Mouse (Mus musculus): ENCODE data around the gene Col13a1.
A peak's percentile ranks its signal among the peaks of the same experiment; 100 is the strongest.

The Col13a1 gene

DNA sequence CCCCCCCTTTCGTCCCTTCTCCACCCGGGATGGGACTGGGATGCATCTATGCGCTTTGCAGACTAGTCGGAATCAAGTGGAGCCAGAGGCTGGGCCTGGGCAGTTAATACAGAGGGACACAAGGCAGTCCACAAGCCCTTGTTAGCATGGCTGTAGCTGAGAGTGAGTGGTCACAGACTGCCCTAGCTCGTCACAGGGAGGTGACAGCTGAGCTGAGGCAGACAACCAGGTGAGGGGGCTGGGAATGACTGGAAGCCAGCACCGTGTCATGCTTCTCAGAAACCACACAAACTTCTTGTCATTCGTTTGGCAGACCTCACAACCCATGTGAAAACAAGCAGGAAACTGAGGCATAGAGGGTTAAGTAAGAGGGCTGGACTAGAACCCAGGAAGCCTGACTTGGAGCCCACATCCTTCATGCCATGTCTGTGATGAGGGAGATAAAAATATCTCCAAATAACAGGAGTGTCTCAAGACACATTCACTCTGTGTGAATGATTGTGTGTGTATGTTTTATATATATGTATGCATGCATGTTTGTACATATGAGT is 10.8 kb downstream of the Col13a1 start:
- no peak for DNase-seq (ENCODE audit: low read depth, low spot score)

DNA sequence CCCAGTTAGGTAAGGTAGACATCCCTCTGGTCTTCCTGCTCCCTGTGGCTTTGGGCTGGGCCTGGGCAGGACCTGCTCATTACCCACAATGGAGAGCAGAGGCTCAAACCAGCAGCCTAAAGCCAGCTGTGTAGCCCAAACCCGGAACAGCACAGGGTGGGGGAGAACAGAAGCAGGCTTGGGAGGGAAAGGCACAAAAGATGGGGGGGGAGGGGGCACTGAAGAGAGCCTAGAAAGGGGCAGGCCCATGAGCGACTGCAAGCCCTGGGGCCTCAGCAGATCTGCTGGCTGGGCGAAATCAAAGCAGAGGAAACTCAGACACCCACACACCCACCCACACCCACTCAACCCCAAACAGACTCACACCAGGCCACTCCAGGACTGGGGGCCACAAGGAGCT is 11.7 kb downstream of the Col13a1 start:
- peak; percentile 36 for DNase-seq (ENCODE audit: low read depth, low spot score)

DNA sequence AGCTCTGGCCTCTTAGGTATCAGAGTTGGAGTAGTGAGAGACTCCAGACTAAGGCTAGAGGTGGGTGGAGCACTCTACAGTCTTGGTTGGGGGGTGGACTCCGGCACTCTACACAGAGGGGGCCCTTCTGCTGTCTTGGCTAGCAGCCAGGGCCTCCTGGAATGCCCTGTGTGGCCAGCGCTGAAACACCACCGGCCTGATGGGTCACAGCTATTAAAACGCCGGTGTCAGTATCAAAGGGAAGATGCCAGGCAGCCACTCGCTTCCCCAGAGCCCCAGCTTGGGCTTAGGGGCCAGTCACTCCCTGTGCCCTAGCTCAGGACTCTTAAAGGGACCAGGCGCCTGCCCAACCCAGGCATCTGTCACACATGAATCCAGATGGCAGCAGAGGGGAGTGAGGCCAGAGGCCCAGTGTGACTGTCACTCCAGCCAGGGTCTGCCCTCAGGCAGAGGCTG is 13.5 kb downstream of the Col13a1 start:
- DNase-seq (ENCODE audit: low read depth, low spot score) = no peak

- no peak for DNase-seq (ENCODE audit: low read depth, low spot score)
These were observed 22.2 kb downstream of the Col13a1 start for GRCm38 (mm10) chr10:61956718-61957117.

- DNase-seq (ENCODE audit: low read depth, low spot score) = no peak
These were observed 25.0 kb downstream of the Col13a1 start for GRCm38 (mm10) chr10:61953916-61954315.

DNA sequence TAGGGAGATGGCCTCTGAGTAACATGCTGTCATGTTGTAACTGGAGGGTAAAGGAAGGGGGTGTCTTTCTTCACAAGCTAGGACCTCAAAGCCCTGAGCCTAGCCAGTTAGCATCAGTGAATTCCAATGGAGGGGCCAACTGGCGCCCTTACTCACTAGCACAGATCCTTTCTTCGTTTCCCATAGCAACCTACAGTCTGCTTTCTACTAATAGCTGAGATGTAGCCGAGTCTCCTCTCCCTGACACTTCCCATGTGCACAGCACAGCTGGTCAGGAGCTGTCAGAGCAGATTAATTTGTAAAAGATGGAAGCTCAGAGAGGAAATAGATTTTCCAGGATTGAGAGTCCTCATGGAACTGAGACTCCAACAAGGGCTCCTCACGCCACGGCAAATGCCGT is 29.4 kb downstream of the Col13a1 start:
- DNase-seq (ENCODE audit: low read depth, low spot score) = no peak

DNA sequence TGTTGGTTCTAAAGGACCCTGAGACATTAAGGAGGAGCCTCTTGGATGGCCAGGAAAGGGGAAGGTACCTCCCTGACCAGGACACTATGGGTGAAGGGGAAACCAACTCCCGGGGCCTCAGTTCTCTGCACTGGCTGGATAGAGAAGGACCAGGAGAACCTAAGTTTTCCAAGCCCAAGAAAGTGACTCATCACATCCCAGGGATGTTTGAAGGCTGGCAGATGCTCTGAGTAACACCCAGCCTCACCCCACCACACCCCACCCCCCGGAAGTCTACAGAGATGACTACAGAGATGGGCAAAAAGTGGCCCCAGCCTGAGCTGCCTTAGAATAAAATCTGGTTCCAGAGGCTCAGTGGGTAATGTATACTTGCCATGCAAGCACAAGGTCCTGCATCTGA is 34.5 kb downstream of the Col13a1 start:
- no peak for DNase-seq (ENCODE audit: low read depth, low spot score)

GRCm38 (mm10) chr10:61943480-61943879 is 35.4 kb downstream of the Col13a1 start:
- no peak for DNase-seq (ENCODE audit: low read depth, low spot score)

- DNase-seq (ENCODE audit: low read depth, low spot score) = no peak
These were observed 36.2 kb downstream of the Col13a1 start for GRCm38 (mm10) chr10:61942719-61943118.

DNA sequence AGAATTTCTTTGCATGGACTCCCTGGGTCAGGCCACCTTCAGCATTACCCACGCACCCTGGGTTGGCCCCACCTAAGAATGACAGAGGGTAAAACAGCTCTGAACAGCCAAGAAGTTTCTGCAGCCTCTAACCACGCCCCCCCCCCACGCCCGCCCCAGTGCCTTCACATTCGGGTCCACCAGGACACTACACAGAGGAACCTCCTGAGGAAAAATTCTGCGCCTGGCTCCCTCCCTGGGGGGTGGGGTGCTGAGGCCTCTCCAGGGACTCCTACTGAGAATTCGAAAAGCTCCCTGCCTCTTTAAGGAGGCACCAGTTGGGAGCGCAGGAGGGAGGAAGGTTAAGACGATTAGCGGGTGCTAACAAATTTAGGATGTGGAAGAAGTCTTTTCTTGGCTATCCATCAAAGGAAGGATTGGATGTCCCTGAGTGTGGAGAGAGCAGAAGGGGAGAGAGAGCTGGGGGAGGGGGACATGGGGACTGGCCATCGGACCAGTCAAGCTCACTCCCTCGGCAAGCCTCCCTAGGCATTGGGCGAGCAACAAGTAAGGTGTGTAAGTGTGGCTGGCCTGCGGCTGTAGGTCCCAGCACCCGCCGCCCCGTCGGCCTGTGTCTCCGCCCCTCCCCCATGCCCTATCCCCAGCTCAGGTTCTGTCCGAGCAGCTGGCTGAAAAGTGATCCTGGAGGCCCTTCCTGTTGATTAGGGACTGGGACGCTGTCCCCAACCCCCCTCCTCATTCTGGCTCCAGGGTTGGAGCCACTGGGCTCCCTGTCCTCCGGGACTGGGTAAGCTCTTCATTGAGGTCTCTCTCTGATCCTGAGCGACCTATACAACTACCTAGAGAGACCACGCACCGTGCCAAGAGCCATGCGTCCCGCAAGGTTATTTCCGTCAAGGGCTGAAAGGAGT is 42.4 kb downstream of the Col13a1 start:
- DNase-seq (ENCODE audit: low read depth, low spot score) = peak; percentile 50

DNA sequence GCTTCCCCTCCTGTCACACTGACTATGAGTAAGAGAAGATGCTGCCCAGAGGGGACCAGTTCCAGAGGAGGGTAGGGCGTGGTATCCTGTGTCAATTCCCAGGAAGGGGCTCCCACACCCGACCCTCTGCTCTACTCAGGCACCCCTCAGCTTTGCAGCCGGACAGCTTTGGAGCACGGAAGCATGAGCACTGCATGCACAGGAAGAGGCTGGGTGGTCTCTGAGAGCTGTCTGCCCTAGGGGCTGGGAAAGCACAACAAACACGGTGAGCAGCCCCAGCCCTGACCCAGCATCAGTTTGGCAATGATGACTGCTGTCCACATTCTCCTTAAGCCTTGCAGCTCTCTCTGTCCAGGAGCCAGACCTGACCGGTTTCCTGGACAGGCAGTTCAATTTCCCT is 47.2 kb downstream of the Col13a1 start:
- peak; percentile 22 for DNase-seq (ENCODE audit: low read depth, low spot score)

GRCm38 (mm10) chr10:61929901-61930300 is 49.0 kb downstream of the Col13a1 start:
- DNase-seq (ENCODE audit: low read depth, low spot score) = no peak

DNA sequence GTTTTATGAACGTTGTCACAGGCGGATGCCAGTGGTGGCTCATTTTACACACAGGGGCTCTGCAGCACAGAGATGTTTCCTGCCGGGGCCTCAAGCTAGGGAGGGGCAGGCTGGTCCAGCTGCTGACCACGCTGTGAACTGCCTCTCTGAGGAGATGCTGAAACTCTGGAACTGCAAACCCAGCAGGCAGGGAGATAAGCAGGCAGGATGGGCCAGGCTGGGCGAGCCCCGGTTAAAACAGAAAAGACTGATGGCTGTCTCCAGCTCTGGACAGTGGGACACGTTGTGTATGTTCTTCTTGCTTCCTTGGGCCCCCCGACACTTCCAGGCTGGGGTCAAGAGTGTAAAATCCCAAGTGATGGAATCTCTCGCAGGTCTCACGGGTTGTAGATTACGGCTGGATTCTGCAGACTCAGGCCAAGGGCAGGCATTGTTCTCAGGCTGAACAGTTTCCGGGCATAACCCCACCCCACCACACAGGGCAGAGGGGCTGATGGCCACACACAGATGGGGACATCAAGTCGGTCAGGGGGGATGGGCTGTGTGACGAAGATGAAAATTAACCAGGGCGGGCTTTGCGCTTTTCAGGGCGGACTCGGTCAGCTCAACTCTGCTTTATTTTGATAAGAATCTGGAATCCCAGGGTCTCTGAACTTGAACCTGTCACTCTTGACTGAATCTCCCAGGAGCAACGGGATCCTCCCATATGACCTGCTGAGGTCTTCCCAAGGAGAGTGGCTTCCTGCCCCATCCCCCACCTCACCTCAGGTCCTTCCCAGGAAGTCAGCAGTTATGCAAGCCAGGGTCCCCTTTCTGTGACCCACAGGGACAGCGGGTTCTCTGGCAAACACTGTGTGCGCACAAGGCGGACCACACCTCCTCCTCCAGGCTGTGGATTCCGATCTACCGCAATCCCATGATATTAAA is 49.9 kb downstream of the Col13a1 start:
- peak; percentile 98 for DNase-seq (ENCODE audit: low read depth, low spot score)

DNA sequence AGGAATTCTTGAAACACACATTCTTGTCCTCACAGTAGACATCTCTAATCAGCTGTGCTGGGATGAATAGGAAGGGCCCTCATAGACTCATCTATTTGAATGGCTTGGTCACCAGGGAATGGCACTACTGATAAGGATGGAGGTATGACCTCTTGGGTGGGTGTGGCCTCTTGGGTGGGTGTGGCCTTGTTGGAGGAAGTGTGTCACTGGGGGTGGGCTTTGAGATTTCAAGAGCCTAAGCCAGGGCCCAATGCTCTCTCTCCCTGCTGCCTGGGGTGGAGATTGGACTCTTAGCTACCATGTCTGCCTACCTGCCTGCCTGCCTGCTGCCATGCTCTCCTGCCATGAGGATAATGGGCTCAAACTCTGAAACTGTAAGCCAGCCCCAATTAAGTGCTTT is 53.2 kb downstream of the Col13a1 start:
- peak; percentile 43 for DNase-seq (ENCODE audit: low read depth, low spot score)

DNA sequence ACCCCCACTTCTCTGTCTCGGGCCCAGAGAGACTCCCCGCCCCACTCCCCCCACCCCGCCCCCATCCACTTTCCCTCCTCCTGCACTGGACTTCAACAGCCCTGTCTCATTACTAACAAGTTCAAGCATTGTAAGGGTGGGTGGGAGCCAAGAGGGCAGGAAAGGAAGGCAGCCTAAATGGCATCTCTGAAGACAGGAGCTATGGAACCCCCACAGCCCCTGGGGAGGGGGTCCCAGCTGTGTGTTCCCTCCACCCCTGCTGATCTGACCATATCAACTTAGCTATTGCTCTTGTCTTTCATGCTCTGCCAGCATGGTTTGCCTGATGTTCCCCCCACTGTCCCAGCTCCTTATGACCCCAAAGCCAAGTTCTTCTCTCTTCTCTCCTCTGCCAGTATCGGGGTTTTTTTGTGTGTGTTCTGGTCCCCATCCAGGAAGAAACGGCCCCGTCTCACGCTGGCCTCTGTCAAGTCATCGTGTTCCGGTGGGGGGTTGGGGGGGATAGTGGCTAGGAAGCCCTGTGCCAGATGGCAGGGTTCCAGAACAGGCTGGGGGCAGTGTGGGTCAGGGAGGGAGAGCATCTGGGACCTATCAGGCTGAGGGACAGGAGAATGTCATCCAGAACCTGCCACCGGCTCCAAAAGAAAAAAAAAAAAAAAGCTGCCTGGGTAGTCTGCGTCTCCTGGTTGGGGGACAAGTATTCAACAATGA is 58.1 kb downstream of the Col13a1 start:
- DNase-seq (ENCODE audit: low read depth, low spot score) = no peak

GRCm38 (mm10) chr10:61919924-61920654 is 58.8 kb downstream of the Col13a1 start:
- DNase-seq (ENCODE audit: low read depth, low spot score) = no peak

DNA sequence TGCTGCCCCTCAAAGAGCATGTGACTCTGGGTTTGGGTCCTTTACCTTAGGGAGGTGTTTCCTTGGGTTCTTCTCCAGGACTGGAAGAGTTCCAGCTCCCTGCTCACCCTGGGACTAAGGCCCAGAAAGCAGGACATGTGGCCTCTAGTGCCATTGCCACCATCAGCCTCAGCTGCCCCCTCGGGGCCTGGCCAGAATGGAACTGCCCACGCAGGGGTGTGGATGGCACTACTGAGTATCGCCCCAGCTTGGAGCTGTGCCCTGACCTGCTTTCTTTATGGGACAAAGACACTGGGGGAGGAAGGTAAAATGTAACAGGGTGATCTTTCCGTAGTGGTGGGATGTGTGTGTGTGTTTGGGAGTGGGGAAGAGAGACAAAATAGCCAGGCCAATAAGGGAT is 59.4 kb downstream of the Col13a1 start:
- DNase-seq (ENCODE audit: low read depth, low spot score) = no peak

DNA sequence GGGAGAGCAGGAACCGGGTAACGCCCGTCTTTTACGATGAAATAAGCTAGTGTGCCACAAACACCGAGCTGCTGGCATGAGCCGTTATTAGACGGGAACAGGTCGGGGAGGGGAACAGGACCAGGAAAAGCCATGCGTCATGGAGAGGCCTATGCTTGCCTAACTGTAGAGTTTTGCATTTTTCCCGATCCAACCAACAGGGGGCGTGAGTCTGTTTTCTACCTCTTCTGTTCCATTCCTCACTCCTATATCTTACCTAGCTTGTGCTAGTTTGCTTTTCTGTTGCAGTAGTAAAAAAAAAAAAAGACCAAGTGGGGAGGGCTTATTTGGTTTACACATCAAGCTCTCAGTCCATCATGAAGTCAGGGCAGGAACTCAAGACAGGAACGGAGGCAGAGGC is 61.8 kb downstream of the Col13a1 start:
- DNase-seq (ENCODE audit: low read depth, low spot score) = peak; percentile 51

DNA sequence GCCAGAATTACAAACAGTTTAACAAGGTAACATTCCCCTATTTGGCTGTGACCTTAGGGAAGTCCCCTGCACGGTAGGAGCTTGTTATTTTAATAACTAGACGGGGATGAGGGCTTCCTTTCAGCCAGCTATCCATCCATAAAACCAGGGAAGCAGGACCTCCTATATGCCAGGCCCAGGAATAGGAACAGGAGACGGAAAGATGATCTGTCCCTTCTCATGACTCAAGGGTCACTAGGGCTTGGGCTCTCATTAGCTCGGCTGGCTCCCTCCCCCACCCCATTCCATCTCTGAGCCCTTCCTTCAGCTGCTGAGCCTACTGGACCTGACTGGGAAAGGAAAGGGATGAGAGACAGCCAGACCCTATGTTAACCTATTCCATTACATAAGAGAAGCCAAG is 67.1 kb downstream of the Col13a1 start:
- no peak for DNase-seq (ENCODE audit: low read depth, low spot score)

DNA sequence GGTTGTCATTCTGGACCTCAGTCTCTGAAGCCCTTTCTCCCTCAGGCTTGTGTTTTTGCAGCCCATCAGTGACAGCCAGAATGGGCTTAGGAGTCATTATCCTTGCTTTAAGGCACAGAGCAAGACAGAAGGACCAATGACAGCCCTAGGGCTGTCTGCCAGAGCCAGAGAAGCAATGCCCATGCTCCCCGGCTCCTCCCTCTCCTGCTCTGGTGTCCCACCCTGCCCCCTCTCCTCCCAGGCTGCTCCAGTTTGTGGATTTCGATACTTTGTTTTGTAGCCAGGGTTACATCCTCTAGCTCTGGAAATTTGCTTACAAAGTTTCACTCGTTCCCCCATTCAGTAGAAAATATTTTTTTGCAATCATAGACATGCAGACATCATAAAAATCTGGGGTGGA is 69.9 kb downstream of the Col13a1 start:
- DNase-seq (ENCODE audit: low read depth, low spot score) = no peak

DNA sequence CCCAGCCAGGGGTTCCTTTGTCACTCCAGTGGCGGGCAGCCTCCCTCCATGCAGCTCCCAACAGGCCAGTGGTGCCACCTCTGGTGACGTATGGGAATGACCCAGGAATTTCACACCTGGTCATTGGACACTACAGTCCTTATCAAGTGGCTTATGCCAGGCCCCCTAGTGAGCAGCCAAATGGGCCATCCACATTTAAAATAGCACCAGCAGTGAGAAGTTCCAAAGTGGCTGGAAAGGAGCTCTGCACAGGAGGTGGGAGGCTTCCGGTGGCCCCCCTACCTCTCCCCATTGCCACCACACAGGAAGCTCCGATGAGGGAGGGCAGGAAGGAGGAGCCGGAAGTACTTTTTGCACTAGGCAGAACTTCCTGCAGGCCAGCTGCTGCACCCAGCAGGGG is 72.7 kb downstream of the Col13a1 start:
- peak; percentile 95 for DNase-seq (ENCODE audit: low read depth, low spot score)
